Mouse (Mus musculus) myocyte (in vitro differentiated cells): ENCODE measurements around the gene Hal.

Experiments used
- CEBPB ChIP-seq: IDR thresholded peaks from 2 replicates; pipeline ENCODE4 v1.6.1; 2011; ENCODE audit warnings: mild to moderate bottlenecking, moderate library complexity; ENCODE audit not compliant: poor library complexity, insufficient read depth, severe bottlenecking
- E2F4 ChIP-seq: IDR thresholded peaks from one replicate; pipeline ENCODE4 v1.6.1; 2011; ENCODE audit warnings: mild to moderate bottlenecking, control low read depth, moderate library complexity; ENCODE audit not compliant: insufficient read depth
- MAX ChIP-seq: IDR thresholded peaks from one replicate; pipeline ENCODE4 v1.6.1; 2011; ENCODE audit warnings: low read depth, mild to moderate bottlenecking, control low read depth
- MYOD1 ChIP-seq, 3 experiments: IDR thresholded peaks; one replicate each; pipeline ENCODE4 v1.6.1; 2011; ENCODE audit warnings: control low read depth in 2 of 3, low read depth in 2 of 3, mild to moderate bottlenecking in 2 of 3, moderate library complexity in 1 of 3; ENCODE audit not compliant: insufficient read length in 2 of 3, control insufficient read depth in 1 of 3
- MYOG ChIP-seq, 3 experiments: IDR thresholded peaks; one replicate each; pipeline ENCODE4 v1.6.1; 2011; ENCODE audit warnings: control low read depth in 2 of 3, low read depth in 2 of 3, mild to moderate bottlenecking in 2 of 3; ENCODE audit not compliant: insufficient read length in 2 of 3, control insufficient read depth in 1 of 3, insufficient read depth in 1 of 3
- POLR2A ChIP-seq: IDR thresholded peaks from one replicate; pipeline ENCODE4 v1.6.1; 2011; ENCODE audit warnings: low read depth, mild to moderate bottlenecking, control low read depth, moderate library complexity; ENCODE audit not compliant: insufficient read length
- REST ChIP-seq: IDR thresholded peaks from one replicate; pipeline ENCODE4 v1.6.1; 2011; ENCODE audit warnings: mild to moderate bottlenecking, control low read depth, moderate library complexity; ENCODE audit not compliant: insufficient read depth, insufficient read length
- TCF12 ChIP-seq: IDR thresholded peaks from one replicate; pipeline ENCODE4 v1.6.1; 2011; ENCODE audit warnings: mild to moderate bottlenecking, control low read depth; ENCODE audit not compliant: poor library complexity, insufficient read depth, severe bottlenecking
- USF1 ChIP-seq: IDR thresholded peaks from one replicate; pipeline ENCODE4 v1.6.1; 2011; ENCODE audit warnings: low read depth, mild to moderate bottlenecking, control low read depth, moderate library complexity

DNA sequence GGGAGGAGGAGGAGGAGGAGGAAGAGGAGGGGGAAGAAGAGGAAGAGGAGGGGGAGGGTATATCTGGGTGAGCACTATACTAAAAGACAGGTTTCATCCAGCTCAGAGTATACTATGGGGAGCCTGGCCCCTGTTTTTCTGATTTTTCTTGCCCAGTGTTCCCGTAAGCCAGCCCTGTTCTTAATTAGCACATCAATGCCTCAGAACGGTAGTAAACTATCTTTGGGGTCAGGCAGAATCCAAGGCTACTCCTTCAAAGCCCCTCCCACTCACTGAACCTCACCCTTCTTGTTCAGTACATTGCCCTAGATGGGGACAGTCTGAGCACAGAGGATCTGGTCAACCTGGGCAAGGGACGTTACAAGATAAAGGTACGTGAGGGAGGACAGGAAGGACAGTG is 1.9 kb downstream of the Hal start:
- TF ChIP-seq POLR2A (no peak), CEBPB (no peak), E2F4 (no peak), TCF12 (no peak), MYOG (IDR thresholded peaks at IDR 0.05; ENCODE audit: control insufficient read depth in 1 of 3, insufficient read depth in 1 of 3, insufficient read length in 2 of 3, low read depth in 2 of 3) (no peak), MYOD1 (IDR thresholded peaks at IDR 0.05; ENCODE audit: control insufficient read depth in 1 of 3, insufficient read length in 2 of 3, low read depth in 2 of 3) (no peak), MAX (no peak), USF1 (no peak), REST (no peak)
